Mouse (Mus musculus) CH12.LX (cell line): ENCODE data around the gene Adam1a. TPM values are rescaled to one million over a fixed set of nuclear protein-coding genes. Genes with fewer than 3 reads are reported as not detected.

ENCODE experiments used
- DNase-seq: peaks from one replicate; pipeline ENCODE4 v3.0.0-alpha.2; 2013; ENCODE audit errors: extremely low read depth
- H3K27ac ChIP-seq: 2 replicates; pipeline ENCODE4 v1.5.1; 2012; ENCODE audit warnings: low read depth, mild to moderate bottlenecking, control low read depth, moderate library complexity; ENCODE audit not compliant: insufficient read depth
- H3K27me3 ChIP-seq: replicated peaks from 2 replicates; pipeline ENCODE3; 2012; ENCODE audit warnings: inconsistent platforms
- H3K36me3 ChIP-seq, 2 experiments: replicated peaks in 1 of 2; 2 replicates each; pipeline versions ENCODE3 to v1.6.1; 2012; ENCODE audit warnings: inconsistent platforms in 1 of 2, low read length in 1 of 2, mild to moderate bottlenecking in 1 of 2, mixed read lengths in 1 of 2, moderate library complexity in 1 of 2; ENCODE audit not compliant: control insufficient read depth in 1 of 2, insufficient read depth in 1 of 2
- H3K4me1 ChIP-seq, 2 experiments: 2 replicates each; pipeline ENCODE4 v1.6.1; 2012; ENCODE audit warnings: inconsistent platforms in 1 of 2, moderate library complexity in 1 of 2; ENCODE audit not compliant: insufficient read depth in 2 of 2, control insufficient read depth in 1 of 2
- H3K4me2 ChIP-seq: 2 replicates; pipeline ENCODE4 v1.6.1; 2012; ENCODE audit warnings: low read depth, mild to moderate bottlenecking, control low read depth; ENCODE audit not compliant: poor library complexity, insufficient read depth, severe bottlenecking
- H3K4me3 ChIP-seq, 3 experiments: fragments of 150-350 bp in 1 of 3; sonication (generic) in 1 of 3; replicated peaks in 1 of 3; 2 replicates each; pipeline versions ENCODE3 to v1.5.1; 2011 to 2012; ENCODE audit warnings: low read depth in 2 of 3, low read length in 2 of 3, mild to moderate bottlenecking in 2 of 3, moderate library complexity in 2 of 3, control low read depth in 1 of 3, improper control_type of control experiment in 1 of 3, inconsistent platforms in 1 of 3, mixed read lengths in 1 of 3; ENCODE audit not compliant: poor library complexity in 1 of 3
- H3K79me2 ChIP-seq: replicated peaks from 2 replicates; pipeline ENCODE4 v1.6.1; 2012; ENCODE audit warnings: mild to moderate bottlenecking, moderate library complexity; ENCODE audit not compliant: control insufficient read depth, poor library complexity, insufficient read depth, severe bottlenecking; ENCODE audit errors: extremely low read depth
- H3K9ac ChIP-seq: 2 replicates; pipeline ENCODE4 v1.6.1; 2012; ENCODE audit warnings: low read depth, mild to moderate bottlenecking, control low read depth, moderate library complexity; ENCODE audit not compliant: insufficient read depth
- H3K9me3 ChIP-seq: replicated peaks from 2 replicates; pipeline ENCODE3; 2012; ENCODE audit warnings: low read length, inconsistent platforms, mixed read lengths
- CHD1 ChIP-seq: IDR thresholded peaks from 2 replicates; pipeline ENCODE4 v1.6.1; 2012; ENCODE audit warnings: low read depth, low read length, improper control_type of control experiment, inconsistent platforms
- CHD2 ChIP-seq: IDR thresholded peaks from 2 replicates; pipeline ENCODE4 v1.6.1; 2011; ENCODE audit warnings: low read length, improper control_type of control experiment
- EP300 ChIP-seq: IDR thresholded peaks from 2 replicates; pipeline ENCODE4 v1.6.1; 2011; ENCODE audit warnings: low read length, improper control_type of control experiment
- ETS1 ChIP-seq: conservative IDR thresholded peaks from 2 replicates; pipeline ENCODE4 v1.6.1; 2012; ENCODE audit warnings: low read depth, mild to moderate bottlenecking, inconsistent platforms, low read length, improper control_type of control experiment, moderate library complexity
- HCFC1 ChIP-seq: IDR thresholded peaks from 2 replicates; pipeline ENCODE4 v1.6.1; 2012; ENCODE audit warnings: low read depth, mild to moderate bottlenecking, inconsistent platforms, low read length, improper control_type of control experiment
- IRF4 ChIP-seq: IDR thresholded peaks from 2 replicates; pipeline ENCODE4 v1.6.1; 2014; ENCODE audit warnings: low read depth, mild to moderate bottlenecking, inconsistent platforms, low read length, improper control_type of control experiment
- JUND ChIP-seq: conservative IDR thresholded peaks from 2 replicates; pipeline ENCODE4 v1.6.1; 2011; ENCODE audit warnings: low read depth, low read length, improper control_type of control experiment
- KAT2A ChIP-seq: IDR thresholded peaks from 2 replicates; pipeline ENCODE4 v1.6.1; 2012; ENCODE audit warnings: low read length, improper control_type of control experiment, inconsistent platforms; ENCODE audit not compliant: insufficient replicate concordance
- MAZ ChIP-seq: IDR thresholded peaks from 2 replicates; pipeline ENCODE4 v1.6.1; 2012; ENCODE audit warnings: low read depth, mild to moderate bottlenecking, inconsistent platforms, low read length, improper control_type of control experiment, moderate library complexity
- MYC ChIP-seq: IDR thresholded peaks from 2 replicates; pipeline ENCODE4 v1.6.1; 2011; ENCODE audit warnings: low read depth, mild to moderate bottlenecking, improper control_type of control experiment, low read length
- POLR2AphosphoS2 ChIP-seq: IDR thresholded peaks from 2 replicates; pipeline ENCODE4 v1.6.1; 2011; ENCODE audit warnings: low read depth, low read length, improper control_type of control experiment
- RCOR1 ChIP-seq: conservative IDR thresholded peaks from 2 replicates; pipeline ENCODE4 v1.6.1; 2012; ENCODE audit warnings: low read depth, mild to moderate bottlenecking, inconsistent platforms, low read length, improper control_type of control experiment
- SIN3A ChIP-seq: IDR thresholded peaks from 2 replicates; pipeline ENCODE4 v1.6.1; 2012; ENCODE audit warnings: low read length, improper control_type of control experiment, inconsistent platforms
- UBTF ChIP-seq: IDR thresholded peaks from 2 replicates; pipeline ENCODE4 v1.6.1; 2012; ENCODE audit warnings: low read depth, mild to moderate bottlenecking, inconsistent platforms, low read length, improper control_type of control experiment, moderate library complexity
- USF2 ChIP-seq: conservative IDR thresholded peaks from 2 replicates; pipeline ENCODE4 v1.6.1; 2011; ENCODE audit warnings: low read depth, low read length, improper control_type of control experiment
- ZC3H11A ChIP-seq: IDR thresholded peaks from 2 replicates; pipeline ENCODE4 v1.6.1; 2012; ENCODE audit warnings: low read depth, mild to moderate bottlenecking, inconsistent platforms, low read length, improper control_type of control experiment
- ZNF384 ChIP-seq: IDR thresholded peaks from 2 replicates; pipeline ENCODE4 v1.6.1; 2012; ENCODE audit warnings: low read depth, low read length, improper control_type of control experiment, inconsistent platforms
- dilution Hi-C: fragments of 300-500 bp; cut with MboI; formaldehyde crosslinking; loops from 2 replicates; pipeline ENCODE4 v1.14.3; 2020; ENCODE audit warnings: low sequenced_read_pairs; ENCODE audit not compliant: extremely low pct_unique_long_range_greater_than_20kb, extremely low pct_ligation_motif_present
- in situ Hi-C: fragments of 300-500 bp; cut with MboI; formaldehyde crosslinking; loops from 3 replicates; pipeline ENCODE4 v1.14.3; 2019; ENCODE audit warnings: low sequenced_read_pairs, low pct_ligation_motif_present, low pct_unique_long_range_greater_than_20kb, mixed read lengths
- polyA plus RNA-seq: library from polyadenylated mRNA; unstranded; fragments of >175 nt; gene quantifications from 2 replicates; pipeline ENCODE4 v1.2.1, GENCODE M21; 2012; ENCODE audit warnings: low read depth; ENCODE audit not compliant: insufficient read length
- total RNA-seq, 2 experiments: library from RNA; depleted of rRNA; stranded (reverse); fragments of 300-350 nt in 1 of 2; fragments of >200 nt in 1 of 2; gene quantifications; 2 replicates each; pipeline ENCODE4 v1.2.3; 2012 to 2014

Gene Adam1a
- total and polyA plus RNA-seq, 3 experiments, result 1.2 to 1.6 (median 1.3) TPM

DNA sequence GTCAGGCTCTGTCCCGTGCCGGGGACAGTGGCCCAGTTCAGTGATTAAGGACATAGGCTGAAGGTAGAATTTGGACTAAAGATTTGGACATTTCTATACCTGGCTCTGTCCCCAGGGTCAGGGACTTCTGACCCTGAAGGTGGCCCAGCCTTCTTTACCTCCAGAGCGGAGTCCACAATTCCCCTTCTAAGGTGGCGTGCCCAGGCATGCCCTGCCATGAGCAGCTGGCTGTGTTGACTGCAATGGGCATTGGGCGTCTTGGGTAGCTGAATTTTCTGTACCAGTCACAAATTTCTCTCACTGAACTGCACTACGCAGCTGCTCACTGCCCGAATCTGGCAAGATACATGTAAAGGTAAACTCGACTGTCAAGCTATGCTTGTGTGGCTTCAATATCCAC is 36.7 kb upstream of the Adam1a start:
- no peaks in the 10 kb centered on the region for H3K79me2 ChIP-seq
- in situ Hi-C loops, result no loop called here
- dilution Hi-C loops, result no loop called here
- peak; percentile 70; the same call in 1 of the 2 replicates for TF ChIP-seq CHD1
- TF ChIP-seq CHD2, result no peak
- TF ChIP-seq ETS1, result no peak
- TF ChIP-seq IRF4, result no peak
- no peak for TF ChIP-seq KAT2A
- peak; percentile 11; the same call in 1 of the 2 replicates for TF ChIP-seq EP300
- TF ChIP-seq USF2, result no peak
- no peak for TF ChIP-seq UBTF
- no peak for TF ChIP-seq MYC
- H3K4me1 ChIP-seq, result peaks cover 23 to 53% of the 10 kb centered on the region in 2 experiments
- no peak overlapping the region for H3K4me3 ChIP-seq
- H3K9ac ChIP-seq, result no peak overlapping the region
- no peaks in the 10 kb centered on the region for H3K27me3 ChIP-seq
- peaks cover 8 to 36% of the 10 kb centered on the region in 2 experiments for H3K36me3 ChIP-seq
- no peak for DNase-seq
- H3K4me2 ChIP-seq, result no peak overlapping the region
- H3K9me3 ChIP-seq, result no peaks in the 10 kb centered on the region
- H3K27ac ChIP-seq, result no peak overlapping the region

DNA sequence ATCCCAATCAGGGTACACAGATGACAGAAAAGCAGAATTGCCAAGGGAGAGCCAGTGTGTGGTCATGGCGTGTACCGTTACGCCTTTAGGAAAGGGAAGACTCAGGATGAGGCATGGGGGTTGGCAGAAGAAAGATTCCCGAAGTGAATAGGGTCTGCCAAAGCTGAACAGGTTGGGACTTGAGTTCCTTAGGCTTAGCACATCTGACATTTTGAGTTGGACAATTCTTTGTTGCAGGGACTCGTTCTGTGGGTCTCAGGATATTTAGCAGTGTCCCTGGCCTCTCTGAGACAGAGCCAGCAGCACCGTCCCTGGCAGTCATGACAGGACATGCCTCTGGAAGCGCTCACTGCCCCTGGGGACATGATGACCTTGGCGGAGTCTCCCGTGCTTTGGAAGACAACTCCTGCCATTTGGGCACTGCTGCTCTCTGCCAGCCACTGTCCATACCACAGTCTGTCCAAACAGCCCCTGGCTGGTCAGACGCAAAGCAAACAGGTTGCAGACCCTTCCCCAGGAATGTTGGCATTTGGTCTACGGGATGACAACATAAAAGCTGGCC is 31.7 kb upstream of the Adam1a start:
- in situ Hi-C loops, result no loop called here
- no peak for TF ChIP-seq SIN3A
- TF ChIP-seq CHD2, result no peak
- no peak for TF ChIP-seq HCFC1
- TF ChIP-seq POLR2AphosphoS2, result no peak
- no peak for TF ChIP-seq EP300
- no peak for TF ChIP-seq MAZ
- TF ChIP-seq ZC3H11A, result no peak
- TF ChIP-seq JUND, result no peak
- TF ChIP-seq RCOR1, result no peak
- TF ChIP-seq IRF4, result no peak
- no peak for TF ChIP-seq ZNF384
- peaks cover 12 to 84% of the 10 kb centered on the region in 2 experiments for H3K36me3 ChIP-seq

More for the DNA sequence above, 31.7 kb upstream of the Adam1a start:
- no peak overlapping the region for H3K4me2 ChIP-seq
- dilution Hi-C loops, result no loop called here
- H3K4me3 ChIP-seq, result no peak overlapping the region
- H3K79me2 ChIP-seq, result no peaks in the 10 kb centered on the region
- H3K4me1 ChIP-seq, result peaks cover 4 to 18% of the 10 kb centered on the region in 2 experiments
- no peak overlapping the region for H3K27ac ChIP-seq
- DNase-seq, result no peak
- no peaks in the 10 kb centered on the region for H3K27me3 ChIP-seq
- H3K9ac ChIP-seq, result no peak overlapping the region
- no peaks in the 10 kb centered on the region for H3K9me3 ChIP-seq
